Mouse (Mus musculus) liver, adult 2 months (tissue): ENCODE measurements around the gene Myh10.

ENCODE experiments used
- CTCF ChIP-seq: fragments of 200-500 bp; IDR thresholded peaks from 2 replicates; pipeline ENCODE4 v1.5.1; 2011; ENCODE audit warnings: low read depth, low read length, control low read depth
- POLR2A ChIP-seq: fragments of 200-500 bp; IDR thresholded peaks from 2 replicates; pipeline ENCODE4 v1.6.1; 2011; ENCODE audit warnings: low read length, control low read depth; ENCODE audit not compliant: insufficient read depth; ENCODE audit errors: extremely low read depth

DNA sequence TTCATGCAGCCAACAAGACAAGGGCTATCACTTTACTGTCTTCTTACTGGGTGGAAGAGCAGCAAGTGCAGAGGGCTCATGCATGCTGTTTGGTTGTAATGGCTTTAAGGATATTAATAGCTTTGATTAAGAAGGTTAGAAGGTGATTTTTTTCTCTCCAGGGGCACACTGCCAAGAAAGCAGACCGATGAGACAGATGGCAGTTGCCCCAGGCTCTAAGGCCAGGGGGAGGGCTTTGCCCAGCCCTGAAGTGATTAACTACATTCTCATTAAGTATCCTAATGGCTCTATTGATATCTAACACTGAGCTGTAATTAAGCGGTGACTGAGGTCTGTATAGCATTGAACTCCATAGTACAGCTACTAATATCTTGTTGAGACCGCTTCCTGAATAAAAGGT, 73.3 kb downstream of the Myh10 start:
- TF ChIP-seq CTCF (no peak), POLR2A (no peak)
